In the genomic region with DNA sequence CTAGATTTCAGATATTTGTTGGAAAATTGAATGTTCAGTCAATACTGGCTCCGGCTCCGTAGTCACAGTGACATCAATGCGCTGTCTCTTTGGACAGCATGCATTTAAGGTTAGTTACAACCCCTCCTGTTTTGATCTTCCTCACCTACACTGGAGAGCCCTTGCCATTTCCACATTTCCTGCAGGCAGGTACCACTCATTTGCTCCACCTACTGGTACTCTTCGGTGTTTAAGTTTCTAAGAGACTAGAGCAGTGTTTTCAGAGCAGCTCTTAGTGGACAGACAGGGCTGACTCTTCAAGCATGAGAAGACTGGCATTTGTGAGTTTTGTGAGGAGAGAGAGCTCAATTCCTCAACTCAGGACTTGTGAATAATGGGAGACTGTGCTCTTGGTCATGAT, we compare ENCODE assay signal across 19 mouse cellular contexts. TPM values are rescaled to one million over a fixed set of nuclear protein-coding genes. Genes with fewer than 3 reads are reported as not detected.
A peak's percentile ranks its signal among the peaks of the same experiment; 100 is the strongest.
DNase-seq lines count a peak whose midpoint lies in the region; ATAC-seq lines count a peak whose summit lies in the region.
"Had no signal": no experiment of that assay in that cellular context is flagged by ENCODE, and none has a peak within 500 bp of the region (broad histone marks: within the 10 kb centered on the region; RNA-seq: fewer than 3 reads in every experiment).

No protein-coding gene starts in this region.

- H3K9ac ChIP-seq in forebrain, embryonic 14.5 days (ENCODE audit: low read length): no peak overlapping the region
- no peak overlapping the region for H3K9ac ChIP-seq in forebrain, embryonic 15.5 days (replicated peaks)
- no peak overlapping the region for H3K9ac ChIP-seq in kidney, embryonic 15.5 days
- H3K9ac ChIP-seq in midbrain, embryonic 14.5 days (replicated peaks; ENCODE audit: low read length): no peak overlapping the region
- H3K9ac ChIP-seq in midbrain, embryonic 13.5 days (replicated peaks): no peak overlapping the region
- H3K9ac ChIP-seq: forebrain, postnatal 0 days; limb, embryonic 12.5 days; neural tube, embryonic 15.5 days had no signal

- 71% methylated on average over 4 of the region's 4 CpGs for WGBS in forebrain, embryonic 14.5 days
- 74% methylated on average over 4 of the region's 4 CpGs for WGBS in forebrain, embryonic 15.5 days
- 68% methylated on average over 4 of the region's 4 CpGs for WGBS in kidney, embryonic 15.5 days
- whole genome bisulfite sequencing in midbrain, embryonic 14.5 days: 71% methylated on average over 4 of the region's 4 CpGs
- 77% methylated on average over 4 of the region's 4 CpGs for WGBS in midbrain, embryonic 13.5 days

- no peaks in the 10 kb centered on the region for H3K4me1 ChIP-seq in forebrain, embryonic 14.5 days (ENCODE audit: control insufficient read depth, insufficient read depth, low read length)
- no peaks in the 10 kb centered on the region for H3K4me1 ChIP-seq in forebrain, embryonic 15.5 days
- H3K4me1 ChIP-seq in kidney, embryonic 15.5 days: no peaks in the 10 kb centered on the region
- H3K4me1 ChIP-seq in midbrain, embryonic 14.5 days (ENCODE audit: control insufficient read depth, insufficient read depth, low read length): no peaks in the 10 kb centered on the region
- H3K4me1 ChIP-seq in midbrain, embryonic 13.5 days (replicated peaks): no peaks in the 10 kb centered on the region
- H3K4me1 ChIP-seq: limb, embryonic 12.5 days; neural tube, embryonic 15.5 days had no signal

- H3K4me2 ChIP-seq in forebrain, embryonic 14.5 days (ENCODE audit: low read length): no peak overlapping the region
- H3K4me2 ChIP-seq in forebrain, embryonic 15.5 days (replicated peaks): no peak overlapping the region
- no peak overlapping the region for H3K4me2 ChIP-seq in kidney, embryonic 15.5 days
- no peak overlapping the region for H3K4me2 ChIP-seq in midbrain, embryonic 14.5 days (ENCODE audit: low read length)
- no peak overlapping the region for H3K4me2 ChIP-seq in midbrain, embryonic 13.5 days (replicated peaks)
- H3K4me2 ChIP-seq: limb, embryonic 12.5 days; neural tube, embryonic 15.5 days had no signal

- no peaks in the 10 kb centered on the region for H3K27me3 ChIP-seq in forebrain, embryonic 14.5 days (replicated peaks; ENCODE audit: control insufficient read depth, insufficient read depth, low read length)
- H3K27me3 ChIP-seq in forebrain, embryonic 15.5 days: no peaks in the 10 kb centered on the region
- H3K27me3 ChIP-seq in kidney, embryonic 15.5 days: no peaks in the 10 kb centered on the region
- no peaks in the 10 kb centered on the region for H3K27me3 ChIP-seq in midbrain, embryonic 14.5 days (ENCODE audit: control insufficient read depth, insufficient read depth, low read length)
- H3K27me3 ChIP-seq in midbrain, embryonic 13.5 days: no peaks in the 10 kb centered on the region
- H3K27me3 ChIP-seq: limb, embryonic 12.5 days; neural tube, embryonic 15.5 days; Patski had no signal

- peak; percentile 4 for DNase-seq in forebrain, embryonic 14.5 days (ENCODE audit: low spot score)
- peak; percentile 2 for DNase-seq in kidney, postnatal 14 days
- DNase-seq in midbrain, embryonic 14.5 days: peak; percentile 28
- DNase-seq in natural killer cell, adult 2 months (ENCODE audit: low spot score in 2 of 2): no peak
- DNase-seq in layer of hippocampus, postnatal 14 days (ENCODE audit: low spot score in 2 of 2): no peak
- DNase-seq: cerebellum, adult 18-20 months; forebrain, postnatal 0 days; gastrocnemius, postnatal 10 days; heart, postnatal 14 days; retina, postnatal 1 day; thymus, postnatal 14 days had no signal

- no peak for ATAC-seq in forebrain, embryonic 14.5 days
- ATAC-seq in forebrain, embryonic 15.5 days (replicated peaks): no peak
- no peak for ATAC-seq in kidney, embryonic 15.5 days (replicated peaks; ENCODE audit: low FRiP score)
- ATAC-seq in midbrain, embryonic 14.5 days (ENCODE audit: low FRiP score, low TSS enrichment): no peak
- no peak for ATAC-seq in midbrain, embryonic 13.5 days
- ATAC-seq: forebrain, postnatal 0 days; Patski had no signal

- H3K9me3 ChIP-seq in forebrain, embryonic 14.5 days (replicated peaks; ENCODE audit: control insufficient read depth, low read length): no peaks in the 10 kb centered on the region
- H3K9me3 ChIP-seq in forebrain, embryonic 15.5 days: no peaks in the 10 kb centered on the region
- no peaks in the 10 kb centered on the region for H3K9me3 ChIP-seq in kidney, embryonic 15.5 days (replicated peaks)
- H3K9me3 ChIP-seq in midbrain, embryonic 14.5 days (ENCODE audit: control insufficient read depth, low read length): no peaks in the 10 kb centered on the region
- no peaks in the 10 kb centered on the region for H3K9me3 ChIP-seq in midbrain, embryonic 13.5 days
- H3K9me3 ChIP-seq: limb, embryonic 12.5 days; neural tube, embryonic 15.5 days had no signal

- H3K4me3 ChIP-seq in forebrain, embryonic 14.5 days (ENCODE audit: low read depth, low read length): no peak overlapping the region
- no peak overlapping the region for H3K4me3 ChIP-seq in forebrain, embryonic 15.5 days
- no peak overlapping the region for H3K4me3 ChIP-seq in kidney, embryonic 15.5 days (replicated peaks)
- no peak overlapping the region for H3K4me3 ChIP-seq in midbrain, embryonic 14.5 days (replicated peaks; ENCODE audit: low read depth, low read length)
- no peak overlapping the region for H3K4me3 ChIP-seq in midbrain, embryonic 13.5 days (replicated peaks)
- H3K4me3 ChIP-seq: erythroblast, embryonic 14.5 days; limb, embryonic 12.5 days; neural tube, embryonic 15.5 days had no signal

- no peaks in the 10 kb centered on the region for H3K36me3 ChIP-seq in forebrain, embryonic 14.5 days (ENCODE audit: control insufficient read depth, insufficient read depth, low read length)
- H3K36me3 ChIP-seq in forebrain, embryonic 15.5 days: no peaks in the 10 kb centered on the region
- H3K36me3 ChIP-seq in kidney, embryonic 15.5 days: no peaks in the 10 kb centered on the region
- no peaks in the 10 kb centered on the region for H3K36me3 ChIP-seq in midbrain, embryonic 14.5 days (ENCODE audit: control insufficient read depth, insufficient read depth, low read length)
- no peaks in the 10 kb centered on the region for H3K36me3 ChIP-seq in midbrain, embryonic 13.5 days
- H3K36me3 ChIP-seq: limb, embryonic 12.5 days; neural tube, embryonic 15.5 days had no signal

- no peak overlapping the region for H3K27ac ChIP-seq in forebrain, embryonic 14.5 days (ENCODE audit: low read depth, low read length)
- no peak overlapping the region for H3K27ac ChIP-seq in forebrain, embryonic 15.5 days (replicated peaks)
- no peak overlapping the region for H3K27ac ChIP-seq in kidney, embryonic 15.5 days
- no peak overlapping the region for H3K27ac ChIP-seq in midbrain, embryonic 14.5 days (replicated peaks; ENCODE audit: low read depth, low read length)
- H3K27ac ChIP-seq in midbrain, embryonic 13.5 days: no peak overlapping the region
- H3K27ac ChIP-seq: limb, embryonic 12.5 days; neural tube, embryonic 15.5 days had no signal

RNA-seq across cellular contexts. Expression of gene Sorcs3, which starts 31.1 kb away (rescaled TPM):
- 5.3 and 7.2 TPM in 2 replicates for polyA plus RNA-seq in forebrain, embryonic 14.5 days (2014; fragmentation: Nextera tagmentation; extraction: Ambion mirVana)
- 6.7 and 7.2 TPM in 2 replicates for polyA plus RNA-seq in forebrain, embryonic 15.5 days (2015; fragmentation: Nextera tagmentation; extraction: Ambion mirVana)
- 1.0 and 1.1 TPM in 2 replicates for polyA plus RNA-seq in kidney, embryonic 15.5 days (2015; fragmentation: Nextera tagmentation; extraction: Ambion mirVana)
- 13.6 and 15.2 TPM in 2 replicates for polyA plus RNA-seq in midbrain, embryonic 14.5 days (2014; fragmentation: Nextera tagmentation; extraction: Ambion mirVana)
- polyA plus RNA-seq in midbrain, embryonic 13.5 days (2015; fragmentation: Nextera tagmentation; extraction: Ambion mirVana): 11.5 and 11.8 TPM in 2 replicates
- 10 to 100 TPM; 32.8 to 35.0 TPM for total RNA-seq in layer of hippocampus, postnatal 14 days (2021)
- total RNA-seq: common myeloid progenitor, adult 5-6 weeks had no signal
- polyA plus RNA-seq: erythroblast, embryonic 14.5 days had no signal

Comparison
In these comparisons a context has a peak if more than half of its experiments do, and no peak if none do; other contexts are left out.
1. DNase-seq: peak in forebrain, embryonic 14.5 days (single experiment), kidney, postnatal 14 days (single experiment) and midbrain, embryonic 14.5 days (single experiment); none in natural killer cell, adult 2 months (0 of 2) and layer of hippocampus, postnatal 14 days (0 of 2).